Mouse (Mus musculus) cerebral cortex, adult 2 months (tissue): Measurements from ENCODE around the gene Cpt1a.

Source experiments
- WGBS: fragments of 180-500 bp; shearing (Covaris S2); methylation state at CpG from one replicate; pipeline ENCODE4 v1.1.7; 2018; 5-methylcytosine and 5-hydroxymethylcytosine counted together

The Cpt1a gene

DNA sequence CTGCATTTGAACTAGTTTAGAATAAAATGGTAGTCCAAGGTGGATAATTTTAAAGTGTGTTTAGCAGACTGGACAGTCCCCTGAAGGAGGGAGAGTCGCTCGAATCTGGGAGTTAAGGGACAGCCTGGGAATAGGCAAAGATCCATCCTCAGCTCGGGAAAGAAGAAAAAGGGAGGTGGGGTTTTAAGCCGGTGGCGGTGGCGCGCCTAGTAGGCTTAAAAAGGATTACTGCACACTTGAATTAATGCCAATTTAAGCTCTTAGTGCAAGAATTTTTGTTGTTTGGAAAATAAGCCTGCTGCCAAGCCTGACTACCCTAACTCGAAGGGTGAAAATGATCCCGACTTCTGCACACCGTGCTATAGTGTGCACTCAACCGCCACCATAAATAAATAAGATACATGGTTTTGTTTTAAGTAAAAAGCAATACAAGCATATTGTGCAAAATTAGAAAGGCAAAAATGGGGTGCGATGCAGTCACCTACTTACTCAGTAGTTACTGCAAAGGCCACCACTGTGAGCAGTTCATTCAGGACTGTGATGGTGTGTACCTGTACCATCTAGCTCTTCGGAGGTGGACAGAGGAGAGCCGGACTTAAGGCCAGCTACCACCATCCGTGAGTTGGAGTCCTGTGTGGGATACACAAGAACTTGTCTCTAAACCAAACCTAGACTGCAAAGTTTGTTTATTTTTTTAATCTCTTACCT is 3.8 kb downstream of the Cpt1a start:
- WGBS: 41% methylated on average over 15 of the region's 15 CpGs

DNA sequence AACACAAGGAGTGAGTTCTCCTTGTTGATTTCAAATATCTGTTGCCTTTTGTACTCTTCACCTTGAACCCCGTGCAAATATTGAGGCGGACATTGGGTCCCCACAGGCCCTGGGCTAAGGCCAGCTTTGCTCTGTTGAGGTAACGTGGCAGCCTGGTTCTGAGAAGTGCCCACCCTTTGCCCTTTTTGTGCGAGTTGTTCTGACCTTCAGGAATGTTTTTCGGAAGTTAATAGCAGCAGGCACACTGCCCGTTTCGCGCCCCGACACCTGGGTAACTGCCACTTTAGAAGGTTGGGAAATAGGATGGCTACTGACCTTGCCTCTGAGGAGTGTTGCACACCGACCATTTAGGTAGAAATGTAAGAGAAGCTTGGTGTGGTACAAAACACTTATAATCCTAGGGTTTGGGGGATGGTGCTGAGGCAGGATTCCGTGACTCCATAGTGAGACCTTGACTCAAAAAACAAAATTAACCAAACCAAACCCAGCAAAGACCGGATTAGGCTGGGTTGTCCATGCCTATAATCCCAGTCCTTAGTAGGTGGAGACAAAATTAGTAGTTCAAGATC is 4.4 kb downstream of the Cpt1a start:
- WGBS: 71% methylated on average over 12 of the region's 12 CpGs

DNA sequence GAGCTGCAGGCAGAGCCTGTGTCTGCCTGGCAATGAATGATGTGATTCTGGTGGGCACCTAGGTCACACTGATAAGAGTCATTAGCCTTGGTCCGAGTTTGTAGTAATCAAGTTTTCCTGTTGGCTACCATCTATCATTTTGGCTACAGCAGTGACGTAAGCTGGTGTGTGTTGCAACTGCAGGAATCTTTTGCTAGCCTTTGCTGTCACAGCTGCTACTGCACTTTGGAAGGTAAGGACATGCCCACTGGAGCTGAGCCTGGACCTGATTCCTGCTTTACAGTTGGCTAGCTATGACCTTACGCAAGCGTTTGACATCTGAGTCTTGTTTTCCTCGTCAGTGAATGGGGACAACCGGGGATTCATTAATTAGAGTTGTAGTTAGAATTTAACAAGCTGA is 11.1 kb downstream of the Cpt1a start:
- WGBS: 81% methylated on average over 6 of the region's 6 CpGs

- WGBS: 73% methylated on average over 17 of the region's 17 CpGs
Observed at GRCm38 (mm10) chr19:3333694-3334515, 11.8 kb downstream of the Cpt1a start.

DNA sequence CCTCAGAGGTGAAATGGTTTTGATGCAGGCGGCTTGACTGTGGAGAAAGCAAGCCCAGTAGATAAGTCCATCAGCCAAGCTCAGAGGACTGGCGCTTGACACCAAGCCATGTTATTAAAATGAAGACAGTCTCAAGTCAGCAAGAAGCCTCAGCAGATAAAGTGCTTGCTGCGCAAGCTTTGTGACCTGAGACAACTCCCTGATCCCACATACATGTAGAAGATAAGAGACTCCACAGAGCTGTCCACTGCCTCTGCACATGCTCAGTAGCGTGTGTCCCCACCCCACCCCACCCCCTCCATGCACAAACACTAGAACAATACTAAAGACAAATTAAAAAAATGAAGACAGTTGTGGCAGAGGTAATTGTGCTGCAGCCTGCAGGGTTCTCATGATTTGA is 12.4 kb downstream of the Cpt1a start:
- 89% methylated on average over 4 of the region's 4 CpGs for WGBS

- WGBS: 81% methylated on average over 1 of the region's 1 CpGs
Observed at GRCm38 (mm10) chr19:3335917-3336316, 13.8 kb downstream of the Cpt1a start.

DNA sequence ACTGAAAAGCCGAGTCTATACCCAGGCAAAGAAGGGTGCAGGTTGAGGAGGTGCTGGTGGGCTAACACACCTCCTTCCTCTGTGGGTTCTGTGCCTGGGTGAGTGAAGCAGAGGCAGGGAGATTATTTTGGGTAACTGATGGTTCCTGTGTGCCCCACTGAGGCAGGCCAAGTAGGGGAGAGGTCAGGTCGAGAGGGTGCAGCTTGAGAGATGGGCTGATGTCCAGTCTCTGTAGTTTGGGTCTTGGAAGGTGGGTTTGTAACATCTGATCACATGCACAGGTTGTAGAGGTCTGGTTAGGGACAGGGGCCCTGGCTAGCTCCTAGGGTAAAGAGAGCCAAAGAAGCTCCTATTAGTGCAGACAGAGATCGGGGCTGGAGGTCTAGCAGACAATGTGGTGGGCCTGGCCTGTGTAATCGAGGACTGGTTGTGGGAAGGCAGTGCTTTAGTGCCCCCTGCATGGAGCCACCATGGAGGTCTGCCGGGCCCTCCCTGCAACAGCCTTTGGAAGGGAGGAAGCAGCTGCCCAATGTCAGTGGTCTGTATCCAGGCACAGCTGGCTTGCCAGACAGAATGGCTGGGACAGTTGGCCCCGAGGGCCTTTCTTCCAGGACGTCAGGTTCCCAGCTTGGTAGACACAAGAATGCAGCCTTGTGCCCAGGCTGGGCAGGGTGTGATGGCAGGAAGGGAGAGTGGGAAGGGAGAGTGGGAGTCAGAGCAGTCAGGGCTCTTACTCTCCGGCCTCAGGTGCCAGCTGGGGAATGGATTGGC is 14.5 kb downstream of the Cpt1a start:
- 55% methylated on average over 8 of the region's 8 CpGs for WGBS

DNA sequence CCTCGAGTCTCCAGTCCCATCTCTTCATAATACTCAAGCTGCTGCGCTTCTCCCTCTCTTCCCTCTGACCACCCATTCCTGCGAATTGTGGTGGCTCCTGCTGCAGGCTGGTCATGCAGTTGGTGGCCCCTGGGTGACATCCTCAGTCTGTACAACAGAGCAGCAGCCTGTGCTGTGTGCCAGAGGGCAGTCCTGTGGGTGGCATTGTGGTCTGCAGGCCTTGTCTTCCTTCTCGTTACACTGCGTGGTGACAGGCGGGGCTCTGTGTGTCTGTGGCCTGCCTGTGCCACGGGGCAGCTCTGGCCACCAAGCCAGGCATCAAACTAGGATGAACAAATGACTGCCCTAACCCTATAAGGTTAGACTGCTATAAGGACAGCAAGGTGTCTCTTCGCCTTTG is 17.1 kb downstream of the Cpt1a start:
- WGBS: 84% methylated on average over 8 of the region's 8 CpGs

DNA sequence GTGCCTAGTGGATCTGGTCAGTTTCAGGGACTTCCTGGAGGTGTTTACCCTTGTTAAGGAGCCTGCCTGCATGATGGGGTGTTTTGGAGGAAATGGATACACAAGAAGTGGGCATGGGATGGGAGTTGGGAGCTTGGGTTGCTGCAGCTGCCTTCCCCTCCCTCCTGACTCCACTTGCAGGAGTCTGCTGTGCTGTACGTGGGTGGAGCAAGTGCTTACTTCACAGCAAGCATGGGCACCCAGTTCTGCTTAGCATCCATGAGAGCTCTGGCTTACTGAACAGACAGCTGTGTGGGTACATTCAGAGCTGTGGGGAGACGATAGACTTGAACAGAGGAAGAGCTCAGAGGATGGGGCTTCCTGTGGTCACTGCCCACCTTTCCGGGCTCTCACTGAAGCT is 18.9 kb downstream of the Cpt1a start:
- WGBS: 50% methylated on average over 3 of the region's 3 CpGs

GRCm38 (mm10) chr19:3343929-3344328 is 21.8 kb downstream of the Cpt1a start:
- WGBS: 68% methylated on average over 3 of the region's 3 CpGs

DNA sequence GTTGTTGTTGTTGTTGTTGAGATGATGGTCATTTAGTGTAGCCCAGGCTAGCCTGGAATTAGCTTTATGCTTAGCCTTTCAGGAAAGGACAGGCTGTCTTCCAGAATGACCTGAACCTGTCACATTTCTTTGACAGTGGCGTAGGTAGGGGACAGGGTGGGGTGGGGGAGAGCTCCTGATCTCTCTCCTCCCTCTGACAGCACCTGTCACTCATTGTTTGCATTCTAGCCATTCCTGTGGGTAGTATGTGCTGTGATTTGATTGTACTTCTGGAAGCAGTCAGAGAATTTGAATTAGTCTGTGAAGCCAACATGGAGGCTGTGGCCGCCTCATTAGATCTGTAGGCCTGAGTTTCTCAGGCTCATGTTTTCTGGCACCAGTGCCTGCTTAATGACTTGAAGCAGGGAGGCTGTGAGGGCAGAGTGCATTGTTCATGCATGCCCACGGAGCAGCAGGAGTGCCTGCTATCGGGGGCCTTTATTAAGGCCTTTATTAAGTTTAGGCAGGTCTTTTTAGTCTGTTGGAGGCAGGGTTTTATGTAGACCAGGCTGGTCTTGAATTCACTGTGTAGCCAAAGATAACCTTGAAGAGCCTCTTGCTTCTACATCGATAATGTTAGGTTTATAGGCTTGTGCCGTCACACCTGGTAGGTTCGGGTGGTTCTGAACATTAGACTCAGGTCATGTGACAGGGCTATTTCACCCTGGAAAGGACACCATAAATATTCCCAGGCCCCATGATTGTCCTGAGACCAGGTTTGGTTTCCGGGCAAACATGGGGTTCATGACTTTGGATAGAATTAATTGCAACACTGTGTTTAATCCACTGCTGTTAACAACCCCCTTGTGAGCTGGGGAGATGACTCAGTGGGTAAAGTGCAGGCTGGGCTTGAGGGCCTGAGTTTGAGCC is 22.8 kb downstream of the Cpt1a start:
- WGBS: 80% methylated on average over 8 of the region's 8 CpGs

- WGBS: 97% methylated on average over 1 of the region's 1 CpGs
Observed at GRCm38 (mm10) chr19:3347784-3348183, 25.6 kb downstream of the Cpt1a start.

- WGBS: 51% methylated on average over 7 of the region's 7 CpGs
Observed at GRCm38 (mm10) chr19:3353415-3354111, 31.4 kb downstream of the Cpt1a start.

- 72% methylated on average over 5 of the region's 5 CpGs for WGBS
Observed at GRCm38 (mm10) chr19:3355096-3355495, 33.0 kb downstream of the Cpt1a start.

DNA sequence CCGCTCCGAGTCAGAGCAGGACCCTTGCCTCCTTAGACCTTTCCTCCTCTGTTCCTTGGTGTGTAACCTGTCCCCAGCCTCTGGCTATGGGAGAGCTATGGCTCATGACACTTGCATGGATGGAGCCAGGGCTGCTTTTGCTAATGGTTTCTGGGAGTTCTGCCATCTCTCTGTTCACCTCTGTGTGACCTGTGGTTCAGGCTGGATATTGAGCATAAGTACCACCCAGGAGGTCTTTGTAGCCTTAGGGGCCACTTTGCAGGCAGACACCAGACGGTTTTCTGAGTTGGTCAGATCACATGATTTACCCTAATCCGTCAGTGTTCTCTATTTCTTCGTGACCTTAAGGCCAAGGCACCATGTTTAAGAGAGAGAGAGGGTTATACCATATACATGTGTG is 34.4 kb downstream of the Cpt1a start:
- 89% methylated on average over 5 of the region's 5 CpGs for WGBS

DNA sequence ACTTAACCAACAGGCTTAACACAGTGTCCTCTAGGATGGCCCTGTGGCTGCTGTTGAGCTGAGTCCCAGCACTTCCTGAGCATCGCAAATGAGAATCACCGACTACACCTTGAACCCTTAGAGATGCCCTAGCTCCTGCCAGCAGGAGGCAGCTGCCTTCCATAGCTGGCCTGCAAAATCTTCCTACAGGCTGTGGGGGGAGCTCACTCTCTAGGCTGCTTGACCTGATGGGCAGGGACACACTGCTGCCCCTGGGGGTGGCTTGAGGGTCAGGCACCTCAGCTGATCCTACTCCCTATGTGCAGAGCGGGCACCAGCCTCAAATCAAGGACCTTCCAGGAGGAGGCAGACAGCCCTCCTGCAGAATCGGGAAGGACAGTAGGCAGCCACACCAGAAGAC is 35.5 kb downstream of the Cpt1a start:
- WGBS: 92% methylated on average over 4 of the region's 4 CpGs

- 60% methylated on average over 13 of the region's 13 CpGs for WGBS
Observed at GRCm38 (mm10) chr19:3359841-3360588, 37.9 kb downstream of the Cpt1a start.

DNA sequence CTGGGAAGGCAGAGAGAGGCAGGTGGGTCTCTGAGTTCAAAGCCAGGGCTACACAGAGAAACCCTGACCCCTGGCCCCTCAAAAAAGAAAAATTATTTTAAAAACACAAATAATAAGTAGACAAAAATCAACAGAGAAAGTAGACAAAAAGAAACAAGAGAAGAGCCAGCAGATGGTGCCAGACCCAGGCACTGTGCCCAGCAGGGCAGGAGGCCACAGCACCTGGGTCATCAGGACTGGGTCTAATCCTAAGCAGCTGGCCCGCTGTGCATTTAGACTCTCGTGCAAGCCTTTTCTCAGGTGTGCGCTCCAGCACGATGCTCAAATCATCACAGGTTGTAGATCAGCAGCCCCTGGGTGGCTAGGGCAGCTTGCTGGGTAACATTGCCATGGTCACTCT is 41.4 kb downstream of the Cpt1a start:
- whole genome bisulfite sequencing: 91% methylated on average over 4 of the region's 4 CpGs

DNA sequence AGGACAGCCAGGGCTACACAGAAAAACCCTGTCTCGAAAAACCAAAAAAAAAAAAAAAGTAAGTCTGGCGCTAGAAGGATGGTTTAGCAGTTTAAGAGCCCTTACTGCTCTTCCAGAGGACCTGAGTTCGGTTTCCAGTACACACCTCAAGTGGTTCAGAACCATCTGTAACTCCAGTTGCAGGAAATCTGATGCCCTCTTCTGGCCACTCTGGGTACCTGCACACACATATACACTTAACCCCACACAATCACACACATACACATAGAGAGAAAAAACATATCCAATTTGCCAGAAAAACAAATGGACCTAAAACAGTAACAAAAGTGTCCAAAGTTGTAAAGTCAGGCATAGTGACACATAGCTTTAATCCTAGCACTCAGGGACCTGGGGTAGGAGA is 43.0 kb downstream of the Cpt1a start:
- WGBS: 94% methylated on average over 3 of the region's 3 CpGs

DNA sequence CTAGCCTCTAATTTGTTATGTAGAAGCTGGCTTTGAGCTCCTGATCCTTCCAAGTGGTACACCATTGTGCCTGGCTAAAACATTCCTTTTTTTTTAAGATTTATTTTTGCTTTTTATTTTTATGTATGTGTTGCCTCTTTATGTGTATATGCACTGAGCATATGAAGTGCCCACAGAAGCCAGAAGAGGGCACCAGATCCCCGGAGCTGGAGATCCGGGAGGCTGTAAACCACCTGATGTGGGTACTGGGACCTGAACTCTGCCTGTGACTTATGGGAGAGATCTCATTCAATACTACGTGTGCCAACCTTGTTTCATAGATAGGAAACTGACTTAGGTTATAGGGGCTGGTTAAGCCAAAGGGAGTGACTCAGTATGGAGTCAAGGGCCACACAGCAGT is 46.1 kb downstream of the Cpt1a start:
- 95% methylated on average over 3 of the region's 3 CpGs for WGBS
